Mouse (Mus musculus): ENCODE measurements around the gene Ntng1. TPM values are rescaled to one million over a fixed set of nuclear protein-coding genes. Genes with fewer than 3 reads are reported as not detected.

Gene Ntng1
- total RNA-seq, 4 experiments from 2014 or later = 0.19 to 1.6 (median 0.46) TPM

GRCm38 (mm10) chr3:109931021-109931420, 212.8 kb downstream of the Ntng1 start:
- DNase-seq (ENCODE audit: low spot score in 2 of 2) = no peak

- DNase-seq (ENCODE audit: low spot score in 2 of 2) = no peak
These were observed 220.0 kb downstream of the Ntng1 start for GRCm38 (mm10) chr3:109923788-109924187.

GRCm38 (mm10) chr3:109918996-109919395, 224.8 kb downstream of the Ntng1 start:
- DNase-seq (ENCODE audit: low spot score in 2 of 2) = no peak

GRCm38 (mm10) chr3:109917926-109918694, 225.7 kb downstream of the Ntng1 start:
- DNase-seq (ENCODE audit: low spot score in 2 of 2) = no peak

- no peak for DNase-seq (ENCODE audit: low spot score in 2 of 2)
These were observed 226.7 kb downstream of the Ntng1 start for GRCm38 (mm10) chr3:109917077-109917476.

DNA sequence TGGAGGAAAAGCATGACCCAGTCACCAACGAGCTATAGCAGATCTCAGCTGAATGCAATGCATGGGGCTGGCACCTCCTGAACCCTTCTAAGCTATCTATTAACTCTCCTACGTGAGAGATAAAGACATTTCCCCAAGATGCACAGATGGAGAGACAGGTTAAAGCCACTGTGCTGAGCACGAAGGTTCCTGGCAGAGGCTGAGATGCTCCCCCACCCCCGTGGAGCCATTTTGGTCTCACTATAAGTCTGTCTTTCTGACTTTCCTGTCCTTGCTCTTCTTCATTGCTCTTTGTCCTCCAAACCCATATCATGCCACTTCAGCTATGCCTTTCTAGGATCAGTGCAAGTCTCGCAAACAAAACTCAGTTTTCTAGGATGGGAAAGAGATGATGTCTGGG, 229.6 kb downstream of the Ntng1 start:
- no peak for DNase-seq (ENCODE audit: low spot score in 2 of 2)

GRCm38 (mm10) chr3:109890600-109890999, 253.2 kb downstream of the Ntng1 start:
- DNase-seq (ENCODE audit: low spot score in 2 of 2) = no peak

DNA sequence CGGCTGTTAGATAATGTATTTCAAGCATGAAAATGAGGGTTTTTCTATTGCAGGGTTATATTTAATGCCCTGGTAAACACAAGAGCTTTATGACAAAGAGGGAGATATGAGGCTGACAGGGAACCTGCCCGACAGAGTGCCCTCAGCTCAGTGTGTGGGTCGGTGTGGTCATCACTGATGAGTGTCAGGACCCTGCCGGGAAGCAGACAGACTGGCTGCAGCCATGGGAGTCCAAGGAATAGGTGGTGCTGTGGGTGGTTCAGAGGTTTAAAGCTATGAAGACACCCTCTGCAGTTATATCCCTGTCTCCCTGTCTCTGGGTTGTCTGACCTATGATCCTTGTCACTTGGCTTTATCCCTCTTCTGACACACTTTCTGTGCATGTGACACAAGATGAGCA, 258.1 kb downstream of the Ntng1 start:
- no peak for DNase-seq (ENCODE audit: low spot score in 2 of 2)

DNA sequence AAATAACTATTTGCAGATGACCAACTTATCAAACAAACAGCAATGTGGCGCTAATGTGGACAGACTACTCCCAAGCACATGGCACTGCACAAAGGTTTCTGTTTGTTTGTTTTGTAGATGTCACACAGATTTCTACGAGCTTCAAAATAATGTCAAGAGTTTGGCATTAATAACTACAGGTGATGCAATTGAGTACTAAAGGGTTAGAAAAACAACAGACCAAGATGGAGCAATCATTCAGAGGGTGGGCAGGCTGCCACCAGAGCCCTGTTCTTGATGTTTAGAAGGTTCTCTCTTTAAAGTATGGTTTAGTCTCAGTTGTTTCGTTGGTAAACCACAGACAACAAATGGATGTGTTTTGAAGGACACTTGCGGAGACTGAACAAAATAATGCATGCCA, 264.8 kb downstream of the Ntng1 start:
- DNase-seq (ENCODE audit: low spot score in 2 of 2) = no peak

- DNase-seq (ENCODE audit: low spot score in 2 of 2) = no peak
These were observed 271.8 kb downstream of the Ntng1 start for GRCm38 (mm10) chr3:109871986-109872385.

DNA sequence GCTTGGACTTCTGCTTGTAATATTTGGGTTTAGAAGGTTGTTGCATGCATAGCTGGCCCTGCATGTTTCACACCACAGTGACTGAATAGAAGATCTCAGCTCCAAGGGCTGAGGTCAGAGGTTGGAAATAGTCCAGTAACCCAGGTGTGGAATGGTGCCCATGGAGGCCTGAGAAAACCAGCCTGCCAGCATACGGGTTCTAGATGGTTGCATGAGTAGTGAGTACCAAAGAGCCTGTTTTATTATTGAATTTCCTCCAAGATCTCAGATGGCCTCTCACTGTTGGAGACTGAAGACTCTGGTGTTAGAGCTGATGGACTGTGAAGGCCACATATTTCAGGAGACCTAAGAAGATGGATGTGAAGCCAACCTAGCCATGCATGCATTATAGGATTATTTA, 285.5 kb downstream of the Ntng1 start:
- no peak for DNase-seq (ENCODE audit: low spot score in 2 of 2)

GRCm38 (mm10) chr3:109854449-109855155, 289.2 kb downstream of the Ntng1 start:
- no peak for DNase-seq (ENCODE audit: low spot score in 2 of 2)

- DNase-seq (ENCODE audit: low spot score in 2 of 2) = no peak
These were observed 297.2 kb downstream of the Ntng1 start for GRCm38 (mm10) chr3:109846660-109847059.

- no peak for DNase-seq (ENCODE audit: low spot score in 2 of 2)
These were observed 318.0 kb downstream of the Ntng1 start for GRCm38 (mm10) chr3:109825806-109826205.

GRCm38 (mm10) chr3:109822803-109823474, 320.9 kb downstream of the Ntng1 start:
- no peak for DNase-seq (ENCODE audit: low spot score in 2 of 2)

GRCm38 (mm10) chr3:109818821-109819685, 324.8 kb downstream of the Ntng1 start:
- DNase-seq (ENCODE audit: low spot score in 2 of 2) = no peak

DNA sequence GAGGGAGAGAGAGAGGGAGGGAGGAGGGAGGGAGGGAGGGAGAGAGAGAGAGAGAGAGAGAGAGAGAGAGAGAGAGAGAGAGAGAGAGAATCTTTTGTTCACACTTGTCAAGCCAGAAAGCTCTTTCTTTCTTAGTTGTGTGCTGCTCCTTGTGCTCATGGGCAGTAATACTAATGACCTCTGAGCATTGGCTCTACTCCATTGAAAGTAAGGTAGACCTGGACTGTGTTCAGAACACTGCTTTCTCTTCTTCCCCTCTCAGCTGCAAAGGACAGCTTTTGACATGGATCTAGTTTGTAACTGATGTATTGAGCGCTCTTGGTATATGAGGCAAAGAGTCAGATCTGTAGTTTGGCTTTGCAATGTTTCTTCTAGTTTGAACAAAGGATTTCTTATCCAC, 334.7 kb downstream of the Ntng1 start:
- DNase-seq (ENCODE audit: low spot score in 2 of 2) = no peak

DNA sequence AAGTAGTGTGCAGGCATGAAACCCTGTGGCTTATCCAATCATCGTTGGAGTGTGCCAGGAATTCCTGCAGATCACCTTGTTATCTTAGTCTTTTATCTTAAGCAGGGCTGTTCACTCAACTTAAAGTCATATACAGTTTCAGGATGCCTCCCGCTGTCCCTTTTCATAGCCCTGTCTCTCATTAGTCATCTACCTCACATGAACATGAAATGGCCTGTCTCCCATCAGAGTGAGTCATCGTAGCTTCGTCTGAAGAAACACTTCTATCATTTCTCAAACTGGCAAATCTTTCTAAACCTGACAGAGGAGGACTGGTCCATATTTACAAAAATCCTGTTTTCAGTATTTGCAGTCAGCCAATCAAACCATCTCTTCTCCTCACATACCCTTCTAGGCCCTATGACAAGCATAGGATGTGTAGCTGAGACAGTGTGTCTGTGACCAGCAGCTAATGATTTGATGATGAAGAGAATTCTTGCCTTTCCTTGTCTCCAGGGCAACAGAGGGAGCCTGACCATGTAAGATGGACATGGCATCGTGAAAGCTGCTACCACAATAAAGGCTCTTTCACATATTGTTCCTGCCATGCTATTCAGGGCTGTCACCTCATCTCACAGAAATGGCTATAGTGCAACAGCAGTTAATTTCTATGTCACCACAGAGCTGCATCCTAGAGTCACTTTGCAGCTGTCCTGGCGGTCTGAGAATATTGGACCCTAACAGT, 336.4 kb downstream of the Ntng1 start:
- no peak for DNase-seq (ENCODE audit: low spot score in 2 of 2)

DNA sequence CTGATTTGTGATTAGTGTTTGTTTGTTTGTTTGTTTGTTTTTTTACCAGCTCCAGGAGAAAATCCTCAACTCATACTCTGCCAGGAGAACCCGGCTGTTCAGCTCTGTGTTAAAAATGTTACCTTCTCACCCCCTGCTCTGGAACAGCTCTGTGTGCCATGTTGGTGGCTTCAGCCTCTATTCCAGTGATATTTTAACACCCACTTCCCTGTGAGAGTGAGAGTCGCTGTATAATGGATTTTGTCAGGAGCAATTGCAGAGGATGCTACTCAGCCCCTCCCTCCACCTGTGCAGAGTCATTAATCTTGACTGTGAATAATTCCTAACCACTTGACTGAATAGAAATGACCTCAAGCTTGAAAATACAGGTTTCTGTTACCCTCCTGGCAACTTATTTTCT, 339.7 kb downstream of the Ntng1 start:
- no peak for DNase-seq (ENCODE audit: low spot score in 2 of 2)

DNA sequence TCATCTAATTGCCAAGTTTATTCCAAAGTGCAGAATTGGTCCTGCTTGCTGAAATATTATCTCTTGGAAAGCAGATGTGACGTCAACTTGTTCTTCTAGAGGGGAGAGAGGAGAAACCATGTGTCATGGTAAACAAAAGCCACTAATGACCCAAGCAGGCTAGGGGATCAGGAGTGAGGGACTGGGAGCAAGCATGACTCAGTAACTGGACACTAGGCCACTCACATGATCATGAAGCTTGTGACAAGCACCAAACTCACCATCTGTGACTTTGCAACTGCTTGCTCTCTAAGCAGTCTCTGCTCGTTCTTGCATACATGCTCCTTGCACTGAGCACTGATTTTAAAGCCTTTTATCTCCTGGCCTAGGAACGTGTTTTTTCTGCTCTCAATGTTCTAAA, 340.2 kb downstream of the Ntng1 start:
- DNase-seq (ENCODE audit: low spot score in 2 of 2) = no peak

DNA sequence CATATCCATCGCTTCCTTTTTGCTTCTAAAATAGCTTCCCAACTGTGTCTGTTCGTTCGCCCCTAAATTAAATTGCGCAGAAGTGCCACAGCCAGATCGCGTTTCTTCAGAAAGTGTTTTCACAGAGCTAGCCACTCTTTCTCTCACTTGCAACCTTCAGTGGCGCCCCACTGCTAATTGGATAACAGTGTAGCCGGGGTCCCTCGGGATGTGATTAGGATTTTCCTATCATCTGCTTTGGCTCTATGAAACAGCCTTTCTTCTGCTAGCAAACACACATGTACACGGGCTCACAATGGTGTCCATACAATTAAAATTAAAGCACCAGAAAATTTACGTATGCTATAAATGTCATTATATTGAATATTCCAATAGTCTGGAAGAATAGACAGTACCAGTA, 346.5 kb downstream of the Ntng1 start:
- DNase-seq (ENCODE audit: low spot score in 2 of 2) = no peak
